Mouse (Mus musculus): ENCODE measurements around the gene Elovl1. TPM values are rescaled to one million over a fixed set of nuclear protein-coding genes. Genes with fewer than 3 reads are reported as not detected.
A peak's percentile ranks its signal among the peaks of the same experiment; 100 is the strongest.

Gene Elovl1
- 164 and 172 TPM in 2 replicates for polyA plus RNA-seq (2011; ENCODE audit: insufficient read length, low read depth, missing spikeins)

- Histone ChIP-seq H3K27ac (ENCODE audit: insufficient read depth, low read length) (peak within 1 kb of the TSS; percentile 94), H3K4me1 (ENCODE audit: control insufficient read depth, insufficient read depth, low read length) (no peaks in the 10 kb centered on the region; the same call in 1 of the 2 replicates), H3K4me3 (ENCODE audit: insufficient read depth, low read length) (peak within 1 kb of the TSS; percentile 81)
- TF ChIP-seq POLR2A (IDR thresholded peaks at IDR 0.05; ENCODE audit: low read depth, low read length): peak; percentile 84
- 0 out of 2 replicates have a peak, but pooled peaks have one; percentile 2 for TF ChIP-seq CTCF (IDR thresholded peaks at IDR 0.05; ENCODE audit: borderline replicate concordance, insufficient read depth, low read length)
These were observed at the start of gene Elovl1 for GRCm38 (mm10) chr4:118427768-118428451. Elovl1 (plus strand) TSS chr4:118428093.

GRCm38 (mm10) chr4:118383271-118383670 lies 44.6 kb upstream of the Elovl1 start:
- Histone ChIP-seq H3K4me3 (ENCODE audit: insufficient read depth, low read length) (no peak overlapping the region), H3K4me1 (ENCODE audit: control insufficient read depth, insufficient read depth, low read length) (no peaks in the 10 kb centered on the region), H3K27ac (ENCODE audit: insufficient read depth, low read length) (no peak overlapping the region)
- TF ChIP-seq CTCF (IDR thresholded peaks at IDR 0.05; ENCODE audit: borderline replicate concordance, insufficient read depth, low read length) (no peak), POLR2A (IDR thresholded peaks at IDR 0.05; ENCODE audit: low read depth, low read length) (no peak)

GRCm38 (mm10) chr4:118387316-118387715 lies 40.6 kb upstream of the Elovl1 start:
- Histone ChIP-seq H3K4me1 (ENCODE audit: control insufficient read depth, insufficient read depth, low read length) (no peaks in the 10 kb centered on the region), H3K27ac (ENCODE audit: insufficient read depth, low read length) (no peak overlapping the region), H3K4me3 (ENCODE audit: insufficient read depth, low read length) (no peak overlapping the region)
- no peak for TF ChIP-seq POLR2A (IDR thresholded peaks at IDR 0.05; ENCODE audit: low read depth, low read length)
- TF ChIP-seq CTCF (IDR thresholded peaks at IDR 0.05; ENCODE audit: borderline replicate concordance, insufficient read depth, low read length): no peak

GRCm38 (mm10) chr4:118390146-118390545 lies 37.7 kb upstream of the Elovl1 start:
- no peak overlapping the region for H3K27ac ChIP-seq (ENCODE audit: insufficient read depth, low read length)
- no peaks in the 10 kb centered on the region for H3K4me1 ChIP-seq (ENCODE audit: control insufficient read depth, insufficient read depth, low read length)
- no peak overlapping the region for H3K4me3 ChIP-seq (ENCODE audit: insufficient read depth, low read length)
- TF ChIP-seq CTCF (IDR thresholded peaks at IDR 0.05; ENCODE audit: borderline replicate concordance, insufficient read depth, low read length): no peak
- TF ChIP-seq POLR2A (IDR thresholded peaks at IDR 0.05; ENCODE audit: low read depth, low read length): no peak

- Histone ChIP-seq H3K4me3 (ENCODE audit: insufficient read depth, low read length) (no peak overlapping the region), H3K27ac (ENCODE audit: insufficient read depth, low read length) (no peak overlapping the region), H3K4me1 (ENCODE audit: control insufficient read depth, insufficient read depth, low read length) (no peaks in the 10 kb centered on the region)
- no peak for TF ChIP-seq POLR2A (IDR thresholded peaks at IDR 0.05; ENCODE audit: low read depth, low read length)
- no peak for TF ChIP-seq CTCF (IDR thresholded peaks at IDR 0.05; ENCODE audit: borderline replicate concordance, insufficient read depth, low read length)
These were observed 33.4 kb upstream of the Elovl1 start for GRCm38 (mm10) chr4:118394505-118394904.

GRCm38 (mm10) chr4:118395289-118395688 lies 32.6 kb upstream of the Elovl1 start:
- no peak overlapping the region for H3K27ac ChIP-seq (ENCODE audit: insufficient read depth, low read length)
- no peaks in the 10 kb centered on the region for H3K4me1 ChIP-seq (ENCODE audit: control insufficient read depth, insufficient read depth, low read length)
- no peak overlapping the region for H3K4me3 ChIP-seq (ENCODE audit: insufficient read depth, low read length)
- no peak for TF ChIP-seq CTCF (IDR thresholded peaks at IDR 0.05; ENCODE audit: borderline replicate concordance, insufficient read depth, low read length)
- no peak for TF ChIP-seq POLR2A (IDR thresholded peaks at IDR 0.05; ENCODE audit: low read depth, low read length)

GRCm38 (mm10) chr4:118396433-118396832 lies 31.5 kb upstream of the Elovl1 start:
- no peak overlapping the region for H3K27ac ChIP-seq (ENCODE audit: insufficient read depth, low read length)
- H3K4me3 ChIP-seq (ENCODE audit: insufficient read depth, low read length): no peak overlapping the region
- TF ChIP-seq CTCF (IDR thresholded peaks at IDR 0.05; ENCODE audit: borderline replicate concordance, insufficient read depth, low read length): no peak
- no peak for TF ChIP-seq POLR2A (IDR thresholded peaks at IDR 0.05; ENCODE audit: low read depth, low read length)
- H3K4me1 ChIP-seq (ENCODE audit: control insufficient read depth, insufficient read depth, low read length): no peaks in the 10 kb centered on the region

- Histone ChIP-seq H3K4me3 (ENCODE audit: insufficient read depth, low read length) (no peak overlapping the region), H3K4me1 (ENCODE audit: control insufficient read depth, insufficient read depth, low read length) (no peaks in the 10 kb centered on the region), H3K27ac (ENCODE audit: insufficient read depth, low read length) (no peak overlapping the region)
- TF ChIP-seq CTCF (IDR thresholded peaks at IDR 0.05; ENCODE audit: borderline replicate concordance, insufficient read depth, low read length): no peak
- no peak for TF ChIP-seq POLR2A (IDR thresholded peaks at IDR 0.05; ENCODE audit: low read depth, low read length)
These were observed 29.5 kb upstream of the Elovl1 start for GRCm38 (mm10) chr4:118398400-118398799.

GRCm38 (mm10) chr4:118401421-118401820 lies 26.5 kb upstream of the Elovl1 start:
- no peak overlapping the region for H3K4me3 ChIP-seq (ENCODE audit: insufficient read depth, low read length)
- H3K4me1 ChIP-seq (ENCODE audit: control insufficient read depth, insufficient read depth, low read length): no peaks in the 10 kb centered on the region
- H3K27ac ChIP-seq (ENCODE audit: insufficient read depth, low read length): no peak overlapping the region
- TF ChIP-seq CTCF (IDR thresholded peaks at IDR 0.05; ENCODE audit: borderline replicate concordance, insufficient read depth, low read length) (no peak), POLR2A (IDR thresholded peaks at IDR 0.05; ENCODE audit: low read depth, low read length) (no peak)

- Histone ChIP-seq H3K4me3 (ENCODE audit: insufficient read depth, low read length) (no peak overlapping the region), H3K27ac (ENCODE audit: insufficient read depth, low read length) (no peak overlapping the region), H3K4me1 (ENCODE audit: control insufficient read depth, insufficient read depth, low read length) (no peaks in the 10 kb centered on the region)
- no peak for TF ChIP-seq POLR2A (IDR thresholded peaks at IDR 0.05; ENCODE audit: low read depth, low read length)
- TF ChIP-seq CTCF (IDR thresholded peaks at IDR 0.05; ENCODE audit: borderline replicate concordance, insufficient read depth, low read length): no peak
These were observed 26.0 kb upstream of the Elovl1 start for GRCm38 (mm10) chr4:118401918-118402317.

All from embryonic fibroblast, embryonic 13.5 days (primary cell).